Mouse (Mus musculus) midbrain, embryonic 11.5 days (tissue): Measurements from ENCODE around the gene Slc16a3. TPM values are rescaled to one million over a fixed set of nuclear protein-coding genes. Genes with fewer than 3 reads are reported as not detected.

Experiments
- polyA plus RNA-seq: library from polyadenylated mRNA; unstranded; fragments of >200 nt; fragmentation: Nextera tagmentation; extraction: Ambion mirVana; gene quantifications from 2 replicates; pipeline ENCODE4 v1.2.1, GENCODE M21; 2014

Slc16a3 gene
- polyA plus RNA-seq, 1 experiment from 2014 or later, result 30.4 TPM

Other genes starting within 250 kb of the Slc16a3 start
- 119 and 131 TPM in 2 replicates for gene Cenpx, start 234.7 kb upstream of the Slc16a3 start, polyA plus RNA-seq
- gene Lrrc45, start 234.6 kb upstream of the Slc16a3 start, polyA plus RNA-seq, result 30.9 TPM in 2 replicates
- 9.9 and 12.3 TPM in 2 replicates for gene Rac3, start 227.0 kb upstream of the Slc16a3 start, polyA plus RNA-seq
- 10.6 and 12.4 TPM in 2 replicates for gene Dcxr, start 221.2 kb upstream of the Slc16a3 start, polyA plus RNA-seq
- 1.00 and 1.1 TPM in 2 replicates for gene Cbr2, start 216.4 kb upstream of the Slc16a3 start, polyA plus RNA-seq
- 8.2 and 9.1 TPM in 2 replicates for gene Hmga1b, start 185.7 kb upstream of the Slc16a3 start, polyA plus RNA-seq
- 28.2 and 30.6 TPM in 2 replicates for gene Rfng, start 164.3 kb upstream of the Slc16a3 start, polyA plus RNA-seq
- 254 and 269 TPM in 2 replicates for gene Gps1, start 164.2 kb upstream of the Slc16a3 start, polyA plus RNA-seq
- 73.6 and 76.9 TPM in 2 replicates for gene Dus1l, start 152.1 kb upstream of the Slc16a3 start, polyA plus RNA-seq
- 80.8 and 94.6 TPM in 2 replicates for gene Fasn, start 123.9 kb upstream of the Slc16a3 start, polyA plus RNA-seq
- gene Ccdc57, start 15.6 kb upstream of the Slc16a3 start, polyA plus RNA-seq, result 4.3 and 4.5 TPM in 2 replicates
- 60.9 and 71.3 TPM in 2 replicates for gene Csnk1d, start 42.9 kb downstream of the Slc16a3 start, polyA plus RNA-seq
- not detected in 2 replicates for gene Cd7, start 90.9 kb downstream of the Slc16a3 start, polyA plus RNA-seq
- not detected in 2 replicates for gene Sectm1b, start 115.1 kb downstream of the Slc16a3 start, polyA plus RNA-seq
- not detected in 2 replicates for gene Sectm1a, start 132.7 kb downstream of the Slc16a3 start, polyA plus RNA-seq
- gene Tex19.2, start 170.2 kb downstream of the Slc16a3 start, polyA plus RNA-seq, result not detected in 2 replicates
- 0.08 TPM in 1 of 2 replicates, not detected in the other for gene Tex19.1, start 197.7 kb downstream of the Slc16a3 start, polyA plus RNA-seq
- 0.12 TPM in 1 of 2 replicates, not detected in the other for gene Uts2r, start 211.8 kb downstream of the Slc16a3 start, polyA plus RNA-seq